Mouse (Mus musculus) C2C12 (cell line): ENCODE results near the gene Naa10. TPM values are rescaled to one million over a fixed set of nuclear protein-coding genes. Genes with fewer than 3 reads are reported as not detected.

Experiments
- H3K27me3 ChIP-seq: one replicate; pipeline ENCODE4 v1.6.1; 2011; ENCODE audit not compliant: control insufficient read depth, insufficient read depth, insufficient read length
- H3K36me3 ChIP-seq: one replicate; pipeline ENCODE4 v1.6.1; 2011; ENCODE audit not compliant: control insufficient read depth, insufficient read depth
- H3K4me3 ChIP-seq: one replicate; pipeline ENCODE4 v1.5.1; 2011; ENCODE audit warnings: mild to moderate bottlenecking, control low read depth; ENCODE audit not compliant: poor library complexity, insufficient read depth, severe bottlenecking
- H3K79me2 ChIP-seq: one replicate; pipeline ENCODE4 v1.6.1; 2011; ENCODE audit not compliant: control insufficient read depth, insufficient read depth
- H3K79me3 ChIP-seq: one replicate; pipeline ENCODE4 v1.6.1; 2011; ENCODE audit warnings: low read depth, control low read depth
- H3ac ChIP-seq: one replicate; pipeline ENCODE3; 2011; ENCODE audit warnings: low read depth; ENCODE audit not compliant: control insufficient read depth, insufficient read length
- CEBPB ChIP-seq: IDR thresholded peaks from one replicate; pipeline ENCODE4 v1.6.1; 2011; ENCODE audit warnings: low read depth, mild to moderate bottlenecking, control low read depth, moderate library complexity
- CTCF ChIP-seq: IDR thresholded peaks from one replicate; pipeline ENCODE4 v1.5.1; 2011; ENCODE audit not compliant: control insufficient read depth, insufficient read depth, insufficient read length
- FOSL1 ChIP-seq: IDR thresholded peaks from one replicate; pipeline ENCODE4 v1.8.0; 2011; ENCODE audit warnings: mild to moderate bottlenecking, low read length; ENCODE audit not compliant: poor library complexity, insufficient read depth, severe bottlenecking
- MAX ChIP-seq: IDR thresholded peaks from one replicate; pipeline ENCODE4 v1.6.1; 2011; ENCODE audit warnings: mild to moderate bottlenecking, control low read depth
- MYOD1 ChIP-seq: IDR thresholded peaks from one replicate; pipeline ENCODE4 v1.6.1; 2011; ENCODE audit warnings: low read depth; ENCODE audit not compliant: control insufficient read depth, insufficient read length
- MYOG ChIP-seq: IDR thresholded peaks from one replicate; pipeline ENCODE4 v1.6.1; 2011; ENCODE audit not compliant: control insufficient read depth, insufficient read length; ENCODE audit errors: extremely low read depth
- USF1 ChIP-seq: IDR thresholded peaks from one replicate; pipeline ENCODE4 v1.6.1; 2011; ENCODE audit warnings: low read depth, mild to moderate bottlenecking, control low read depth, moderate library complexity
- polyA plus RNA-seq: library from polyadenylated mRNA; unstranded; fragments of >200 nt; fragmentation: generic; extraction: Trizol; gene quantifications from one replicate; pipeline ENCODE4 v1.2.1, GENCODE M21; 2012; ENCODE audit warnings: missing spikeins

The Naa10 gene
- polyA plus RNA-seq, 1 experiment, result 165 TPM

GRCm38 (mm10) chrX:73949341-73949740 is 27.6 kb upstream of the Naa10 start:
- no peaks in the 10 kb centered on the region for H3K79me2 ChIP-seq
- H3K27me3 ChIP-seq, result no peaks in the 10 kb centered on the region
- peaks cover 60% of the 10 kb centered on the region for H3K36me3 ChIP-seq
- no peaks in the 10 kb centered on the region for H3K79me3 ChIP-seq
- TF ChIP-seq MAX (no peak), FOSL1 (no peak), CEBPB (no peak), USF1 (no peak), MYOG (no peak), MYOD1 (no peak), CTCF (no peak)
- H3ac ChIP-seq, result no peak overlapping the region
- H3K4me3 ChIP-seq, result no peak overlapping the region

GRCm38 (mm10) chrX:73948647-73949046 is 26.9 kb upstream of the Naa10 start:
- no peak overlapping the region for H3ac ChIP-seq
- H3K36me3 ChIP-seq, result peaks cover 58% of the 10 kb centered on the region
- no peaks in the 10 kb centered on the region for H3K27me3 ChIP-seq
- H3K79me3 ChIP-seq, result no peaks in the 10 kb centered on the region
- H3K4me3 ChIP-seq, result no peak overlapping the region
- no peak for TF ChIP-seq CTCF
- TF ChIP-seq MYOG, result no peak
- TF ChIP-seq CEBPB, result no peak
- no peak for TF ChIP-seq FOSL1
- TF ChIP-seq MAX, result no peak
- no peak for TF ChIP-seq USF1
- no peak for TF ChIP-seq MYOD1
- no peaks in the 10 kb centered on the region for H3K79me2 ChIP-seq

- Histone ChIP-seq H3K79me3 (no peaks in the 10 kb centered on the region), H3ac (no peak overlapping the region), H3K27me3 (no peaks in the 10 kb centered on the region), H3K36me3 (peaks cover 49% of the 10 kb centered on the region), H3K79me2 (no peaks in the 10 kb centered on the region), H3K4me3 (no peak overlapping the region)
- TF ChIP-seq USF1, result no peak
- TF ChIP-seq FOSL1, result no peak
- TF ChIP-seq MYOG, result no peak
- no peak for TF ChIP-seq CTCF
- no peak for TF ChIP-seq CEBPB
- no peak for TF ChIP-seq MYOD1
- no peak for TF ChIP-seq MAX
These were observed 25.2 kb upstream of the Naa10 start for GRCm38 (mm10) chrX:73946896-73947295.

- no peaks in the 10 kb centered on the region for H3K27me3 ChIP-seq
- no peak overlapping the region for H3ac ChIP-seq
- no peaks in the 10 kb centered on the region for H3K79me2 ChIP-seq
- H3K79me3 ChIP-seq, result no peaks in the 10 kb centered on the region
- H3K36me3 ChIP-seq, result peaks cover 30% of the 10 kb centered on the region
- no peak overlapping the region for H3K4me3 ChIP-seq
- TF ChIP-seq FOSL1 (no peak), MYOG (no peak), MYOD1 (no peak), MAX (no peak)
These were observed 20.6 kb upstream of the Naa10 start for GRCm38 (mm10) chrX:73942294-73942693.

GRCm38 (mm10) chrX:73941860-73942259 is 20.1 kb upstream of the Naa10 start:
- H3K4me3 ChIP-seq, result no peak overlapping the region
- peaks cover 25% of the 10 kb centered on the region for H3K36me3 ChIP-seq
- no peaks in the 10 kb centered on the region for H3K79me2 ChIP-seq
- no peaks in the 10 kb centered on the region for H3K79me3 ChIP-seq
- H3K27me3 ChIP-seq, result no peaks in the 10 kb centered on the region
- no peak overlapping the region for H3ac ChIP-seq
- TF ChIP-seq CEBPB (no peak), USF1 (no peak), FOSL1 (no peak), CTCF (no peak), MYOG (no peak), MYOD1 (no peak), MAX (no peak)

GRCm38 (mm10) chrX:73931871-73932270 is 10.1 kb upstream of the Naa10 start:
- TF ChIP-seq CEBPB (peak; percentile 43), CTCF (no peak), MYOD1 (no peak), USF1 (no peak)

More at GRCm38 (mm10) chrX:73931871-73932270, 10.1 kb upstream of the Naa10 start:
- Histone ChIP-seq H3K4me3 (no peak overlapping the region), H3K79me3 (no peaks in the 10 kb centered on the region), H3K27me3 (no peaks in the 10 kb centered on the region), H3K36me3 (no peaks in the 10 kb centered on the region), H3ac (no peak overlapping the region), H3K79me2 (no peaks in the 10 kb centered on the region)
